Mouse (Mus musculus) heart, postnatal 0 days (tissue): ENCODE data around the gene Fabp1. TPM values are rescaled to one million over a fixed set of nuclear protein-coding genes. Genes with fewer than 3 reads are reported as not detected.

Experiments
- ATAC-seq: fragments of 200-750 bp; cut with Nextera tagmentation; 2 replicates; pipeline ENCODE4 v1.8.0; 2017; ENCODE audit warnings: low read depth, moderate number of reproducible peaks, moderate library complexity; ENCODE audit not compliant: insufficient read depth
- DNase-seq: peaks from one replicate; pipeline ENCODE4 v3.0.0-alpha.2; 2016; ENCODE audit warnings: low spot score
- H3K27ac ChIP-seq: fragments of 300-500 bp; sonication (generic); 2 replicates; pipeline ENCODE4 v1.5.1; 2014; ENCODE audit warnings: low read depth, mild to moderate bottlenecking
- H3K27me3 ChIP-seq: fragments of 300-500 bp; sonication (generic); 2 replicates; pipeline ENCODE4 v1.6.1; 2014; ENCODE audit warnings: low read length, mixed read lengths; ENCODE audit not compliant: control insufficient read depth, insufficient read depth
- H3K36me3 ChIP-seq: fragments of 300-500 bp; sonication (generic); replicated peaks from 2 replicates; pipeline ENCODE4 v1.6.1; 2014; ENCODE audit warnings: low read length, mixed read lengths; ENCODE audit not compliant: control insufficient read depth, insufficient read depth
- H3K4me1 ChIP-seq: fragments of 300-500 bp; sonication (generic); 2 replicates; pipeline ENCODE4 v1.6.1; 2014; ENCODE audit warnings: antibody characterized with exemption; ENCODE audit not compliant: control insufficient read depth, insufficient read depth
- H3K4me2 ChIP-seq: fragments of 300-500 bp; sonication (generic); 2 replicates; pipeline ENCODE4 v1.6.1; 2014; ENCODE audit warnings: low read depth, mild to moderate bottlenecking, low read length, moderate library complexity
- H3K4me3 ChIP-seq: fragments of 300-500 bp; sonication (generic); 2 replicates; pipeline ENCODE4 v1.5.1; 2014; ENCODE audit warnings: low read depth, low read length
- H3K9ac ChIP-seq: fragments of 300-500 bp; sonication (generic); replicated peaks from 2 replicates; pipeline ENCODE4 v1.6.1; 2014; ENCODE audit warnings: low read depth, low read length, mixed read lengths
- H3K9me3 ChIP-seq: fragments of 300-500 bp; sonication (generic); replicated peaks from 2 replicates; pipeline ENCODE4 v1.6.1; 2016; ENCODE audit warnings: low read length; ENCODE audit not compliant: control insufficient read depth
- CTCF ChIP-seq: IDR thresholded peaks from 2 replicates; pipeline ENCODE4 v1.5.1; 2016; ENCODE audit warnings: antibody characterized with exemption, control low read depth, low read depth
- EP300 ChIP-seq: IDR thresholded peaks from 2 replicates; pipeline ENCODE4 v1.6.1; 2016; ENCODE audit warnings: antibody characterized with exemption, low read depth
- WGBS: fragments of 180-500 bp; shearing (Covaris S2); extraction: QIAGEN DNeasy Blood & Tissue Kit; methylation state at CpG from one replicate; pipeline ENCODE4 v1.1.7; 2014; 5-methylcytosine and 5-hydroxymethylcytosine counted together
- polyA plus RNA-seq: library from polyadenylated mRNA; unstranded; fragments of >200 nt; fragmentation: Nextera tagmentation; extraction: Ambion mirVana; gene quantifications from 2 replicates; pipeline ENCODE4 v1.2.1, GENCODE M21; 2015
- total RNA-seq: library from RNA; depleted of rRNA; stranded (reverse); fragments of >200 nt; gene quantifications from 2 replicates; pipeline ENCODE4 v1.2.3, GENCODE M21; 2014; ENCODE audit warnings: low replicate concordance

The Fabp1 gene
- total and polyA plus RNA-seq, 2 experiments from 2014 or later = 0.83 TPM; not detected in 1

DNA sequence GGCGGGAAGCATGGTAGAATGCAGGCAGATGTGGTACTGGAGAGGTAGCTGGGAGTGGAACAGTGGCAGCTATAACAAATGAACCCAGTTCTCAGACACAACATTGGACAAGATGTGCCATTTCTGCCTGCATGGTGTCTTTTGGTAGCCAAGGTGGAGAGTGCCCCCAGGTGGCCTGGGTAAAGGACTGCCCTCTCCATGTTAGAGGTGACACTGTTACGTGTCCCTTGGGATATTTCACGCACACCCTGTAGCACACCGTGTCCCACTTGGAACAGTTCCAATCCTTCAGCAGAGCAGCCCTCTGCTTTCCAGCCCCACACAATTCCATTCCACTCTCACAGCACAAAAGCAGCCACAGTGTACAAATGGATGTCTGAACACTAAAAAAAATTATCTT is 37.4 kb upstream of the Fabp1 start:
- no peak overlapping the region for H3K9ac ChIP-seq

DNA sequence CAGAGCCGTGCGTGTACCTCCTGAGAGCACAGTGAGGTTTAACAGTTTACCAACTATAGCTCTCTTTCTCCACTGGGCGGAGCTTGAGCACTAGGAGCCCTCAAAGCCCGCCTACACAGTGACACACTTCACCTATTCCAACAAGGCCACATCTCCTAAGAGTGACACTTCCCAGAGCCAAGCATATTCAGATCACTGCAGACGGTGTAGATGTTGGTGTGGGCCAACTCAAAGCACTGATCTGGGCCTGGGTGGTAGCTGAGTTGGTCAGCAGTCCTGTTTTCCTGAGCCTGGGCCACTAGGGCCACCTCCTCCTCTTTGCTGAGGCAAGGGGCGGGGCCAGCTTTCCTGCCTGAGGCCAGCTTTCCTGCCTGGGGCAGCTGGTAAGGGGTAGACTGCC is 35.2 kb upstream of the Fabp1 start:
- ATAC-seq = peak; percentile 36; the same call in 1 of the 2 replicates
- Histone ChIP-seq H3K4me3 (no peak overlapping the region), H3K9me3 (no peaks in the 10 kb centered on the region), H3K4me2 (no peak overlapping the region), H3K9ac (no peak overlapping the region), H3K27ac (no peak overlapping the region), H3K36me3 (no peaks in the 10 kb centered on the region), H3K27me3 (no peaks in the 10 kb centered on the region), H3K4me1 (peaks cover 5% of the 10 kb centered on the region; the same call in 1 of the 2 replicates)
- DNase-seq = no peak
- WGBS = 34% methylated on average over 6 of the region's 6 CpGs
- no peak for TF ChIP-seq CTCF
- TF ChIP-seq EP300 = no peak

More for the DNA sequence above, 37.4 kb upstream of the Fabp1 start:
- Histone ChIP-seq H3K4me3 (no peak overlapping the region), H3K4me2 (no peak overlapping the region), H3K9me3 (no peaks in the 10 kb centered on the region), H3K27ac (no peak overlapping the region), H3K4me1 (peaks cover 5% of the 10 kb centered on the region; the same call in 1 of the 2 replicates), H3K36me3 (no peaks in the 10 kb centered on the region), H3K27me3 (no peaks in the 10 kb centered on the region)
- 39% methylated on average over 4 of the region's 4 CpGs for WGBS
- TF ChIP-seq CTCF (peak; percentile 42), EP300 (no peak)
- DNase-seq (peak; percentile 59), ATAC-seq (peak; percentile 74)

DNA sequence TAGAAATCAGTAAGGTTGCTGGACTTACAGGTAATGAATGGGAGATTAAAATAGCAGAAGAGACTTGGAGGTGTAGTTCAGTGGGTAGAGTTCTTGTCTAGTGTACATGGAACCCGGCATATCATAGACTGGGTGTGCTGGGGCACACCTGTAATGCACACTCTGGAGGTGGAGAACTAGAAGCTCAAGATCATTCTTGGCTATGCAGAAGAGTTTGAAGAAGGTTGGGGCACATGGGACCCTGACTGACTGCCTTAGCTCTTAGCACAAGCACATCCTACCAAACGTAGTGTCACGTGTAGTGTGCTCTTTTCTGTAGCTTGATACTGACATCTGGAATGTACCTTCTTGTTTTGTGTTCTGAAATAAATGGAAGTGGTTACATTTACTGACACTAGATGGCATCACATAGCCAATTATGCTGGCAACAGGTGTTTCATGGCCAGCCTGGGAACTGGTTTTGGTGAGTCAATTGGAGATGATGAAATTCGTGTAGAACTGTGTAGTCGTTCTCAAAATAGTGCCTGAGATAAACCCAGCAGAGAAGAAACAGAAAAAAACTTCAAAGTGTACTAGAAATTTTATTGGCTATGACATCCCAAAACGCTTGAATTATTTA is 33.0 kb upstream of the Fabp1 start:
- peaks cover 5% of the 10 kb centered on the region; the same call in 1 of the 2 replicates for H3K4me1 ChIP-seq
- H3K9me3 ChIP-seq = no peaks in the 10 kb centered on the region
- H3K9ac ChIP-seq = no peak overlapping the region
- H3K27me3 ChIP-seq = no peaks in the 10 kb centered on the region
- H3K4me3 ChIP-seq = no peak overlapping the region
- H3K36me3 ChIP-seq = no peaks in the 10 kb centered on the region
- TF ChIP-seq EP300 (no peak), CTCF (peak; percentile 80)
- 27% methylated on average over 6 of the region's 6 CpGs for WGBS
- peak; percentile 64 for ATAC-seq
- no peak overlapping the region for H3K27ac ChIP-seq
- no peak overlapping the region for H3K4me2 ChIP-seq
- peak; percentile 74 for DNase-seq

DNA sequence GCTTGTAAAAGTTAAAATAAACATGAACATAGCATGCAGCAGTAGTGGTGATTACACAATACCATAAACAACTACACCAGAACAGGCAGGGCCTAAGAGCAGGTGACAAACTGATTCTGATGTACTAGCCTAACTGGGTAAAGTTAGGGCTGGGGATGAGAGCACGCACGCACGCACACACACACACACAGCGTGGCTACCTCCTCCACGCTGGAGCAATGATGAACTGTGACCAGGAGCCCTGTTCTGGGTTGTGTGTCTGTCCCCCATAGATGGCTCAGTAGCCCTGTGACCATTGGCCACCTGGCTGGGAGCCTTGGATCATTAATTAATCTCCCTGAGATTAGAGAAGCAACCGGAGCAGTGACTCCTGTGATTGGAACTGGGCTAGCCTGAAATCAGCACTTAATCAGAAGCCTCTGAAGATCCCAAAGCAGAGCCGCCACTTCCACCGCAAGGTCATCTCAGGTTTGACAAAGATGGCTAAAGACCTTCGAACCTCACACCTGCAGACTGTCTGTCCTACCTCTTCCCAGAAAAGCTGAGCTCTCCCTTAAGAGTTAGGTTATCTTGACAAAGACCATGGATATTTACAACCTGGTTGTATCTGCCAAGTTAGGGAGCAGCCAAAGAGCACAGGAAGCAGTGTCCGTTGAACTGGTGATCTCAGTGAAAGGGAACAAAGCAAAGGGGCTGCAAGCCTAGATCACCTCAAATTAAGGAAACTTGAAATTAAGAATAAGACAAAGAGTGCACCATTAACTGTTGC is 26.6 kb upstream of the Fabp1 start:
- no peaks in the 10 kb centered on the region for H3K27me3 ChIP-seq
- no peaks in the 10 kb centered on the region for H3K4me1 ChIP-seq
- no peak overlapping the region for H3K9ac ChIP-seq
- TF ChIP-seq EP300 = no peak
- TF ChIP-seq CTCF = no peak
- no peaks in the 10 kb centered on the region for H3K36me3 ChIP-seq
- ATAC-seq (no peak; the same call in 1 of the 2 replicates), DNase-seq (no peak)
- no peak overlapping the region for H3K27ac ChIP-seq
- 78% methylated on average over 10 of the region's 10 CpGs for WGBS
- H3K4me2 ChIP-seq = no peak overlapping the region
- H3K9me3 ChIP-seq = no peaks in the 10 kb centered on the region
- H3K4me3 ChIP-seq = no peak overlapping the region

DNA sequence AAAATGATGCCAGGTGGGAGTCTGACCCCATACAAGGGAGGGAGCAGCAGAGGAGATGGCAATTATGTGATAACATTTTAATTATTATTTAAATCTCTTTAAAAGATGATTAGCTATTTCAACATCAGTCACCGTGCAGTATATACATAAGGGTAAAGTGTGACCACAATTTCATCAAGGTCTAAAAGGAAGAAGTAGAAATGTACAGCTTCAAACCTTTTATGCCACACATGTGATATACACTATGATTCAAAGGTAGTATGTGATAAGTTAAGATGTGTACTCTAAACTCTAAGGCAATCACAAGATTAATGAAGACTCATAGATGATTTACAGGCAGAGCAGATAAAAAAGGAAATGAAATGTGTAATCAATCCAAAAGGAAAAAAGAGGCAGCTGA is 19.0 kb upstream of the Fabp1 start:
- Histone ChIP-seq H3K9me3 (no peaks in the 10 kb centered on the region), H3K27ac (no peak overlapping the region), H3K27me3 (no peaks in the 10 kb centered on the region), H3K9ac (no peak overlapping the region), H3K4me1 (no peaks in the 10 kb centered on the region), H3K36me3 (no peaks in the 10 kb centered on the region), H3K4me2 (no peak overlapping the region), H3K4me3 (no peak overlapping the region)
- ATAC-seq (no peak), DNase-seq (no peak)
- TF ChIP-seq EP300 (no peak), CTCF (no peak)
- WGBS = 81% methylated on average over 1 of the region's 1 CpGs
